Mouse (Mus musculus) MEL (cell line): Measurements from ENCODE around the gene Zbtb8os. TPM values are rescaled to one million over a fixed set of nuclear protein-coding genes. Genes with fewer than 3 reads are reported as not detected.

Experiments
- DNase-seq: peaks from one replicate; pipeline ENCODE4 v3.0.0; 2011; ENCODE audit warnings: low read depth, low spot score
- H3K27ac ChIP-seq: 2 replicates; pipeline ENCODE4 v1.5.1; 2012; ENCODE audit warnings: low read depth, mild to moderate bottlenecking, control low read depth, low read length, moderate library complexity; ENCODE audit not compliant: control insufficient read depth
- H3K27me3 ChIP-seq, 2 experiments: fragments of 150-350 bp in 1 of 2; sonication (generic) in 1 of 2; 2 replicates each; pipeline ENCODE4 v1.6.1; 2012; ENCODE audit warnings: low read length in 2 of 2, mild to moderate bottlenecking in 2 of 2, improper control_type of control experiment in 1 of 2, moderate library complexity in 1 of 2; ENCODE audit not compliant: insufficient read depth in 2 of 2, control insufficient read depth in 1 of 2
- H3K36me3 ChIP-seq, 2 experiments: 2 replicates each; pipeline ENCODE4 v1.6.1; 2012 to 2014; ENCODE audit warnings: low read length in 2 of 2, improper control_type of control experiment in 1 of 2, inconsistent platforms in 1 of 2, mild to moderate bottlenecking in 1 of 2; ENCODE audit not compliant: insufficient read depth in 2 of 2, control insufficient read depth in 1 of 2
- H3K4me1 ChIP-seq, 2 experiments: fragments of 150-350 bp in 1 of 2; sonication (generic) in 1 of 2; 2 replicates each; pipeline ENCODE4 v1.6.1; 2012; ENCODE audit warnings: low read length in 2 of 2, improper control_type of control experiment in 1 of 2, mild to moderate bottlenecking in 1 of 2; ENCODE audit not compliant: insufficient read depth in 2 of 2, control insufficient read depth in 1 of 2
- H3K4me3 ChIP-seq, 2 experiments: fragments of 150-350 bp in 1 of 2; sonication (generic) in 1 of 2; 2 replicates each; pipeline ENCODE4 v1.5.1; 2012; ENCODE audit warnings: low read depth in 2 of 2, low read length in 2 of 2, mild to moderate bottlenecking in 2 of 2, moderate library complexity in 2 of 2, control low read depth in 1 of 2, improper control_type of control experiment in 1 of 2; ENCODE audit not compliant: control insufficient read depth in 1 of 2, insufficient read depth in 1 of 2
- H3K79me2 ChIP-seq: 2 replicates; pipeline ENCODE4 v1.6.1; 2012; ENCODE audit warnings: mild to moderate bottlenecking, low read length, moderate library complexity; ENCODE audit not compliant: control insufficient read depth, poor library complexity, insufficient read depth
- H3K9ac ChIP-seq: 2 replicates; pipeline ENCODE4 v1.6.1; 2012; ENCODE audit warnings: low read depth, mild to moderate bottlenecking, control low read depth, low read length, moderate library complexity; ENCODE audit not compliant: control insufficient read depth, poor library complexity, severe bottlenecking
- H3K9me3 ChIP-seq: fragments of 150-350 bp; sonication (generic); replicated peaks from 2 replicates; pipeline ENCODE4 v1.6.1; 2012; ENCODE audit warnings: mild to moderate bottlenecking, low read length, improper control_type of control experiment, moderate library complexity; ENCODE audit not compliant: insufficient read depth
- BHLHE40 ChIP-seq: IDR thresholded peaks from 2 replicates; pipeline ENCODE4 v1.6.1; 2012; ENCODE audit warnings: low read depth, mild to moderate bottlenecking, inconsistent platforms, low read length, improper control_type of control experiment, borderline replicate concordance
- CHD1 ChIP-seq: IDR thresholded peaks from 2 replicates; pipeline ENCODE4 v1.6.1; 2012; ENCODE audit warnings: low read depth, mild to moderate bottlenecking, inconsistent platforms, low read length, improper control_type of control experiment
- CHD2 ChIP-seq: IDR thresholded peaks from 2 replicates; pipeline ENCODE4 v1.6.1; 2011; ENCODE audit warnings: low read length, improper control_type of control experiment
- CTCF ChIP-seq, 3 experiments: IDR thresholded peaks in 2 of 3; conservative IDR thresholded peaks in 1 of 3; 2 replicates each; pipeline ENCODE4 v1.5.1; 2011 to 2012; ENCODE audit warnings: low read length in 3 of 3, low read depth in 2 of 3, mild to moderate bottlenecking in 2 of 3, improper control_type of control experiment in 1 of 3, inconsistent platforms in 1 of 3, mixed read lengths in 1 of 3, moderate library complexity in 1 of 3; ENCODE audit not compliant: control insufficient read depth in 1 of 3, insufficient read depth in 1 of 3, poor library complexity in 1 of 3, severe bottlenecking in 1 of 3
- EP300 ChIP-seq, 2 experiments: IDR thresholded peaks; 2 replicates each; pipeline ENCODE4 v1.6.1; 2011; ENCODE audit warnings: improper control_type of control experiment in 2 of 2, low read length in 2 of 2, low read depth in 1 of 2, mild to moderate bottlenecking in 1 of 2
- ETS1 ChIP-seq: IDR thresholded peaks from 2 replicates; pipeline ENCODE4 v1.6.1; 2012; ENCODE audit warnings: low read depth, mild to moderate bottlenecking, inconsistent platforms, low read length, improper control_type of control experiment, moderate library complexity
- GATA1 ChIP-seq: IDR thresholded peaks from 2 replicates; pipeline ENCODE4 v1.6.1; 2011; ENCODE audit warnings: low read depth, low read length, improper control_type of control experiment
- HCFC1 ChIP-seq: IDR thresholded peaks from 2 replicates; pipeline ENCODE4 v1.6.1; 2012; ENCODE audit warnings: low read depth, mild to moderate bottlenecking, inconsistent platforms, low read length, improper control_type of control experiment, moderate library complexity
- JUND ChIP-seq: IDR thresholded peaks from 2 replicates; pipeline ENCODE4 v1.6.1; 2011; ENCODE audit warnings: low read depth, mild to moderate bottlenecking, improper control_type of control experiment, low read length
- MAX ChIP-seq: IDR thresholded peaks from 2 replicates; pipeline ENCODE4 v1.6.1; 2011; ENCODE audit warnings: low read length, improper control_type of control experiment
- MAZ ChIP-seq: IDR thresholded peaks from 2 replicates; pipeline ENCODE4 v1.6.1; 2012; ENCODE audit warnings: low read depth, mild to moderate bottlenecking, inconsistent platforms, low read length, improper control_type of control experiment
- MEF2A ChIP-seq: IDR thresholded peaks from 2 replicates; pipeline ENCODE4 v1.6.1; 2014; ENCODE audit warnings: low read depth, mild to moderate bottlenecking, inconsistent platforms, low read length, improper control_type of control experiment; ENCODE audit not compliant: poor library complexity, insufficient replicate concordance, severe bottlenecking; ENCODE audit errors: extremely low read depth
- MXI1 ChIP-seq: IDR thresholded peaks from 2 replicates; pipeline ENCODE4 v1.6.1; 2011; ENCODE audit warnings: mild to moderate bottlenecking, low read depth, low read length, improper control_type of control experiment
- MYB ChIP-seq: IDR thresholded peaks from 2 replicates; pipeline ENCODE4 v1.6.1; 2011; ENCODE audit warnings: mild to moderate bottlenecking, low read depth, low read length, improper control_type of control experiment
- NELFE ChIP-seq: IDR thresholded peaks from 2 replicates; pipeline ENCODE4 v1.6.1; 2011; ENCODE audit warnings: low read depth, low read length, improper control_type of control experiment
- NRF1 ChIP-seq: IDR thresholded peaks from 2 replicates; pipeline ENCODE4 v1.6.1; 2014; ENCODE audit warnings: low read depth, mild to moderate bottlenecking, inconsistent platforms, low read length, improper control_type of control experiment, moderate library complexity; ENCODE audit not compliant: poor library complexity, insufficient read depth, severe bottlenecking
- POLR2A ChIP-seq, 2 experiments: IDR thresholded peaks; 2 replicates each; pipeline ENCODE4 v1.6.1; 2011 to 2012; ENCODE audit warnings: low read length in 2 of 2, mild to moderate bottlenecking in 2 of 2, control low read depth in 1 of 2, improper control_type of control experiment in 1 of 2, low read depth in 1 of 2, moderate library complexity in 1 of 2; ENCODE audit not compliant: control insufficient read depth in 1 of 2, insufficient read depth in 1 of 2, poor library complexity in 1 of 2
- RCOR1 ChIP-seq: IDR thresholded peaks from 2 replicates; pipeline ENCODE4 v1.6.1; 2012; ENCODE audit warnings: low read depth, mild to moderate bottlenecking, inconsistent platforms, low read length, improper control_type of control experiment
- SMC3 ChIP-seq: IDR thresholded peaks from 2 replicates; pipeline ENCODE4 v1.6.1; 2011; ENCODE audit warnings: low read depth, low read length, improper control_type of control experiment
- UBTF ChIP-seq: IDR thresholded peaks from 2 replicates; pipeline ENCODE4 v1.6.1; 2012; ENCODE audit warnings: low read depth, mild to moderate bottlenecking, inconsistent platforms, low read length, improper control_type of control experiment, moderate library complexity, borderline replicate concordance; ENCODE audit not compliant: insufficient read depth
- USF2 ChIP-seq, 2 experiments: IDR thresholded peaks; 2 replicates each; pipeline ENCODE4 v1.6.1; 2011 to 2012; ENCODE audit warnings: improper control_type of control experiment in 2 of 2, low read length in 2 of 2, borderline replicate concordance in 1 of 2, inconsistent platforms in 1 of 2, low read depth in 1 of 2, mild to moderate bottlenecking in 1 of 2; ENCODE audit not compliant: insufficient read depth in 1 of 2
- ZC3H11A ChIP-seq: IDR thresholded peaks from 2 replicates; pipeline ENCODE4 v1.6.1; 2012; ENCODE audit warnings: low read depth, mild to moderate bottlenecking, inconsistent platforms, low read length, improper control_type of control experiment
- ZKSCAN1 ChIP-seq: IDR thresholded peaks from 2 replicates; pipeline ENCODE4 v1.6.1; 2012; ENCODE audit warnings: low read depth, mild to moderate bottlenecking, inconsistent platforms, low read length, improper control_type of control experiment, moderate library complexity
- polyA plus RNA-seq, 2 experiments: library from polyadenylated mRNA; stranded (reverse) in 1 of 2; unstranded in 1 of 2; fragments of >175 nt in 1 of 2; fragments of >200 nt in 1 of 2; gene quantifications; 2 replicates each; pipeline versions ENCODE4 v1.2.1 to v1.2.4; 2012; ENCODE audit warnings: low replicate concordance in 2 of 2, low read depth in 1 of 2; ENCODE audit not compliant: insufficient read length in 2 of 2, insufficient read depth in 1 of 2, missing spikeins in 1 of 2
- total RNA-seq: library from RNA; depleted of rRNA; stranded (reverse); fragments of 300-350 nt; gene quantifications from 2 replicates; pipeline ENCODE4 v1.2.3, GENCODE M21; 2012

Gene Zbtb8os
- total and polyA plus RNA-seq, 3 experiments, result 16.7 to 22.6 TPM; not detected in 1

- peaks cover 0 to 2% of the 10 kb centered on the region in 2 experiments; a peak in 2 of 4 replicates for H3K36me3 ChIP-seq
- H3K27me3 ChIP-seq, result peaks cover 0 to 3% of the 10 kb centered on the region in 2 experiments; a peak in 2 of 4 replicates
- H3K9me3 ChIP-seq, result no peaks in the 10 kb centered on the region
- no peak overlapping the region for H3K4me3 ChIP-seq
- no peak overlapping the region for H3K9ac ChIP-seq
- no peak overlapping the region for H3K27ac ChIP-seq
- DNase-seq, result no peak
- no peaks in the 10 kb centered on the region; the same call in 1 of the 2 replicates for H3K79me2 ChIP-seq
- TF ChIP-seq CHD2 (no peak), JUND (no peak), POLR2A (IDR thresholded peaks at IDR 0.05; ENCODE audit: control insufficient read depth in 1 of 2, insufficient read depth in 1 of 2, low read depth in 1 of 2, low read length in 2 of 2, poor library complexity in 1 of 2) (no peak), UBTF (no peak), MXI1 (no peak), USF2 (IDR thresholded peaks at IDR 0.05; ENCODE audit: borderline replicate concordance in 1 of 2, insufficient read depth in 1 of 2, low read depth in 1 of 2, low read length in 2 of 2) (no peak), CHD1 (no peak), ZC3H11A (no peak), NRF1 (no peak), HCFC1 (no peak), MYB (no peak), MAZ (no peak), GATA1 (no peak), CTCF (IDR thresholded peaks at IDR 0.05 in 2 of 3, conservative IDR thresholded peaks at IDR 0.05 in 1 of 3; ENCODE audit: control insufficient read depth in 1 of 3, insufficient read depth in 1 of 3, low read depth in 2 of 3, low read length in 3 of 3, poor library complexity in 1 of 3, severe bottlenecking in 1 of 3) (no peak), SMC3 (no peak), NELFE (no peak), MAX (no peak), ZKSCAN1 (no peak), MEF2A (no peak), RCOR1 (no peak)
- H3K4me1 ChIP-seq, result peaks cover 0 to 3% of the 10 kb centered on the region in 2 experiments; a peak in 2 of 4 replicates
These were observed 38.8 kb downstream of the Zbtb8os start for GRCm38 (mm10) chr4:129374219-129374755.

- TF ChIP-seq EP300 (IDR thresholded peaks at IDR 0.05; ENCODE audit: low read depth in 1 of 2, low read length in 2 of 2) (no peak), ETS1 (no peak), NRF1 (no peak), BHLHE40 (no peak)
- TF ChIP-seq, all 39 proteins: peak for 0
- Histone ChIP-seq H3K27ac (no peak overlapping the region), H3K79me2 (no peaks in the 10 kb centered on the region; the same call in 1 of the 2 replicates), H3K4me3 (no peak overlapping the region), H3K9ac (no peak overlapping the region), H3K4me1 (peaks cover under 1 to 9% of the 10 kb centered on the region in 2 experiments; a peak in 3 of 4 replicates), H3K36me3 (peaks cover 0 to 4% of the 10 kb centered on the region in 2 experiments; a peak in 2 of 4 replicates), H3K27me3 (peaks cover 0 to 3% of the 10 kb centered on the region in 2 experiments; a peak in 2 of 4 replicates), H3K9me3 (no peaks in the 10 kb centered on the region)
- DNase-seq, result no peak
These were observed 39.5 kb downstream of the Zbtb8os start for GRCm38 (mm10) chr4:129375000-129375399.
